Mouse (Mus musculus) cerebellum, postnatal 36 days (tissue): ENCODE results near the gene Dennd1b.
A peak's percentile ranks its signal among the peaks of the same experiment; 100 is the strongest.

Experiments
- DNase-seq, 2 experiments: peaks; one replicate each; pipeline ENCODE4 v3.0.0; 2021 to 2022; ENCODE audit warnings: mixed read lengths in 2 of 2

Dennd1b gene

GRCm38 (mm10) chr1:138963161-138963867, at the start of gene Dennd1b:
TSS of gene Dennd1b (plus strand) at chr1:138963435.
- DNase-seq = peak; percentile 68 to 69

DNA sequence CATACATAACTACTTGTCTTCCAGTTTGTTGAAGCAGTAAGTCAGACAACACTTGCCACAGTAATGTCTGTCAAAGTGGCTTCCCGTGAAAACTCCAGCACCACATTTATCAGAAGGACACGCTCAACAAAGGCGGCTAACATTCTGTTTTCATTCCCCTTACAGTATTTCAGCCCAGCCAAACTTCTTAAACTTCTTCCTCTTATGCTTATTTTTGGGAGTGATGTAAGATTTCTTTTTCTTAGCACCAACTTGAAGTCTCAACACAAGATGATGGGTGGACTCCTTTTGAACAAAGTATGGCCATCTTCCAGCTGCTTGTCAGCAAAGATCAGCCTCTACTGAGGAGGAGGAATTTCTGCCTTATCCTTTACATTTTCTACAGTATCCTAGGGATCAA, 47.6 kb upstream of the Dennd1b start:
- no peak for DNase-seq

GRCm38 (mm10) chr1:138919601-138920000, 43.6 kb upstream of the Dennd1b start:
- DNase-seq = no peak

DNA sequence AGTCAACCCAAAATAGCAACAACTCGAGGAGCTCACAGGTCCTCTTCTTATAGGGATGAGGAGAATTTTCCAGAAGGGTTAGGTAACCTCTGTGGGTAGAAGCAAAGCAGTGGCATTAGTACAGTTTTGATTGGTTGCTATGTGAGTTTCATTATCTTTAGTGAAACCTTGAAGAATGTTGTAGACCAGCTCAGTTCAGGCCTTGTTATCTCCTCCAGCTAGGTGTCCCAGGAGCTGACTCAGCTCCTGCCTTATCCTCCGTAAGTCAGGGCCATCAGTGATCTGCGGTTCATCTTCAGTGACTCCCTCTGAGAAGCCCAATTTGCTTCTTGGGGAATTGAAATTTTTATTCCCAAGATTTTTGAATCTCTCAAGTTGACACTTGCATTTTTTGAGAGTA, 43.2 kb upstream of the Dennd1b start:
- DNase-seq = no peak

- DNase-seq = no peak
These were observed 42.4 kb upstream of the Dennd1b start for GRCm38 (mm10) chr1:138920799-138921198.

GRCm38 (mm10) chr1:138922886-138923285, 40.3 kb upstream of the Dennd1b start:
- no peak for DNase-seq

- DNase-seq = no peak
These were observed 39.0 kb upstream of the Dennd1b start for GRCm38 (mm10) chr1:138924282-138924681.

DNA sequence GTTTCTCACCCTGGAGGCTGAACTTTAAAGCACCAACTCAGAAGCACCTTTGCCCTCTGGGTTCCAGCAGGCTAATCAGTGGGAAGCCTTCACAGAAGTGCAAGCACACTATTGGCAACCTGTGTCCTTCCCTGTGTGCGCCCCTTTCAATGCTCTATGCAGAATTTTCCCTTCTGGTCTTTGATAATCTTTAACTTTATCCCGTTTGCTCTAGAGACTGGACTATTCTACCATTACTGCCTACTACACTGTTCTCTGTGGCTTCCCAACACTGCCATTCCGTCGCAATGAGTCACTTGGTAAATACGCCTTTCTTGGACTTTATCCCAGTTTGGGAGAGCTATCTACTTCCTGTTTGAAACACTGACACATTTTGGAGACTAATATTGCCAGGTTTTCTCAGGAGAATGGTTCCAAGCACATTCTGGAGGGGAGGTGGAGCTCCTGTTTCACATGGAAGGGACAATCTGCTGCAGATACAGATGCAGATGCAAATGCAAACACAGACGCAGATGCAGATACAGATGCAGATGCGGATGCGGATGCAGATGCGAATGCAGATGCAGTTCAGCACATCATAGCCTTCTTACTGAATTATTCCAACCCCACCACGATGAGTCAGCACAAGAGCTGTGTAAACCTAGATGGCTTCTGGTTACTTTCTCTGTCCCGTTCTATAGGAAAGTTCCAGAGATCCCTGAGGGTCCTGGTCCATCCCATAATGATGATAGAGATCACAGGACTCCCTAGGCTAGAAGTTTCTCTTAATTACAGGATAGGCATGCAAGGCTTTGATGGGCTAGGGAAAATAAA, 34.4 kb upstream of the Dennd1b start:
- DNase-seq = no peak

DNA sequence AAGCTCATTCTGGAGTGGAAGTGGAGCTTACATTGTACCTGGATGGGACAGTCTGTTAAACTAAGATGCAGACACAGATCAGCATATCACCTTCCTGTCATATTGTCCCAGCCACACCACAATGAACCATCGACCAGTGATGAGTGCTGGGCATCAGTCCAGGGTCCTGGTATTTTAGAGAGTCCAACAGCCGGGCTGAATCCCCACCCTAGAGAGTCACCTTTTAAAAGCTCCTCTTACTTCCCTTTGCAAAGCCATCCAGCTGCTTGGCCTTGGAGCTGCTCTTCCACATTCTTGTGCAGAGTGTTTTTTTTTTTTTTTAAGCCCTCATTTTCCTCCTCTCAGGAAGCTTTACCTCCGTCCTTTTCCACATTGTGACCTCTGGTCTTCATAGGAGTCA, 33.2 kb upstream of the Dennd1b start:
- DNase-seq = no peak

DNA sequence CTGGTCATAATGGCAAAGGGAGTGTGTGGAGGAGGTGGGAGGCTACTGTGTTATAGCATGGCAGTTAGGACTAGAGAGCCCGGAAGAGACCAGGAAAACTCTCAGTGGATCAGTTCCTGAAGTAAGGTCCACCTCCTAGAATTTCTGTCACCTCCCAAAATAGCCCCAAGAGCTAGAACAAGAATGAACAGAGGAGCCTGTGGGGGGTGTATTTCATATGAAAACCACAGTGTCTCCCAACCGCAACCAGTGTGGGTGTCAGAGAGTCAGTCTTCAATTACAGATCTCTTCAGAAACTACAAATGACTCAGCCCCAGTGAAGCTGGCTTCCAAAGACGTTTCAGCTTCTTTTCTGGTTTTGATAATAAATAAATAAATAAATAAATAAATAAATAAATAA, 32.4 kb upstream of the Dennd1b start:
- DNase-seq = no peak

GRCm38 (mm10) chr1:138936169-138936568, 27.1 kb upstream of the Dennd1b start:
- DNase-seq = no peak

GRCm38 (mm10) chr1:138937686-138938370, 25.4 kb upstream of the Dennd1b start:
- DNase-seq = no peak

DNA sequence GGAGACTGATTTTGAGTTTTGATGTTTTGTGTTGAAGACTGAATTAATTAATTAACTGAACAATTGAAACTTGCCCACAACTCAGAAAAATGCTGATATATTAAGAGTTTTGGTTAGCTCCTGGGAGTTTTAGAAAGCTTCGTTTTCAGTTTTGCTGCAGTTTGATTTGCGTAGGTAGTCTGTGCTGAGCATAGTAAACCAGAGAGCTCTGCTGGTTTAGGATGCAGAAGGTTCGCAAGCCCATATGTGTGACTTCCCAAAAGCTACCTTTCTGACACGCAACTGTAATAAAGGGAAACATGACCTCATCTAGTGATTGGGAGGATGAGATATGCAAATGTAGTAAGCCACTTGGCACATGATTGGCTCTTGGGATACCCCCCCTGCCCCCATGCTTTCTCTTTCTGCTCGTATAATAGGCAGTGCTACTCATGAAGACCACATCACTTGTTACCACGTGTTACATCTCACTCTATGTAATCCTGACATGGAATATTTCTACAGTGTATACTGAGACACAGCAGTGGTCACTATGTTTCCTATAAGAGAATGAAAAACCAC, 23.6 kb upstream of the Dennd1b start:
- DNase-seq = no peak

DNA sequence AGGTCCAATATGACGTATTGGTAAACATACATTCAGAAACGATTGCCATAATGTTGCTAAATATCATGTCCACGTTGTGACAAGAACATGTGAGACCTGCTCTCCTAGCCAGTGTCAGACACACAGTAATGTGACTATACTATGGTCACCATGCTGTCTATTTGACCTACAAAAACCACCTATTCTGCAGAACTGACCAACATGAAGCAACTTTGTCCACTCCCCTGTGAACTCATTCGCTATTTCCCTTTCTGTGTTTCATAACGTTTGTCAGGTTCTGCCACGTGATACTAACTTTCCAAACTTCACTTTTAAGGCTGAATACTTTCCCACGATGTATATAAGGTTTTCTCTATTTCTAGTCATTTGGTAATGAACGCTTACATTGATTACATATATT, 22.8 kb upstream of the Dennd1b start:
- DNase-seq = no peak

- DNase-seq = no peak
These were observed 11.1 kb upstream of the Dennd1b start for GRCm38 (mm10) chr1:138952173-138952572.

DNA sequence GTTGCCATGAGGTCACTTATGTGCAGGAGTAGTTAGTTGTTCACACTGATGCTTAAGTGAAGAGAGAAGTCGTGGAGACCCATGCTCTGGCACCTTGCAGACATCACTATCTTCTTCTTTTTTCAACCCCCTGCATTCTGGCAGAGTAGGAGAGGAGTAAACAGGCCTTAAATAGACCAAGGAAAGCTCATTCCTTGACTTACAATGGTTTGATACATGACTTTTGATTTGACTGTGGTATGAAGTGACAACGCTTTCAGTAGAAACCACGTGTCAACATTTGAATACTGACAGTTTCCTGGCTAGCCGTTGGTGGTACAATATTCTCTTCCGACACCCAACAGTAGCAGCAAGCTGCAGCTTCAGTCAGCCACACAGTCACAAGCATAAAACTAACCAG, 8.3 kb upstream of the Dennd1b start:
- no peak for DNase-seq

DNA sequence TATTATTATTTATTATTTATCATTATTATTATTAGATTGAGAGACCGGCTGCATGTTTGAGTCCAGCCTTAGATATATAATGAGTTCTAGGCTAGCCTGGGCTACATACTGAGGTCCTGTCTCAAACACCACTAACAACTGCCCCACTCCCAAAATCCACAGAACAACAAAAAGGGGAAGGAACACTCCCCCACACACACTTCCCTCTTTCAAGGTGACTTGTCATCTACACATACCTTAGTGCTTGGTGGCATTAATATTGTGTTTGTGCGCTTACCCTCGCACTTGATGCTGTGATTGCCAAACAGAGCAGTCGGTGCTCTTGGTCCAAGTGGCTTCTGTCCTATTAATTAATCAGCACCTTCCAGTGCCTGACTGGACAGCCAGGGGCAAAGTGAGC, 7.8 kb upstream of the Dennd1b start:
- DNase-seq = no peak

DNA sequence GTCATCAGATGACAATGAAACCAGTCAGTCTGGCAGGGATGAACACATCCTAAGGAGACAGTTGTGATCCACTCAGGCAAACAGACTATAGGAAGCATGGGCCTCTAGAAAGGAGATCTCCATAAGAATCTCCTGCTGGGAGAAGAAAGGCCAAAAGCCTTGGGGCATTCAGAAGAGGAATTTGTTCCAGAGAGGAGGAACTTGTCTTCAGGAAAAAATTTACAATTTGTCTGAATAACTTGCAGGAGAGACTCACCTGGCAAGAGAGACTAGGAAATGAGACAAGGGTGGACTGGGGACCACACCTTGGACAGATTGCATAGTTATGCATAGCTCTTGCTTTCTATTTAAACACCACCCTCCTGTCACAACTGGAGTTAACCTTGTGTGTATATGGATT, 6.7 kb upstream of the Dennd1b start:
- no peak for DNase-seq

DNA sequence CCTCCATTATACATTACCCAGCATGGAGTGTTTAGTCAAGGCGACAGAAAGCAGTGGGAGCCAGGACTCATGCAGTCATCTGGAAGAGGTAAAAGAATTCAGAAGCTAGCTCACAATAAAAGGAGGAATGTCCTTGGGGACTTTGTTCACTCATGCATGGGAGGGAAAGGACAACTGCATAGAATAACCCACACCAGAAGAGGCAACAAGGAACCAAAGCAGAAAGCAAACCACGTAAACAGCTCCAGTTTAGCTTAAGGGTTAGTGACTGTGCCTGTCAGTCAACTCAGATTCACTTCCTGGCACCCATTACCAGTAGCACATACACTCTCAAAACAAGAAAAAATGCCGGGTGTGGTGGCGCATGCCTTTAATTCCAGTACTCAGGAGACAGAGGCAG, 6.1 kb upstream of the Dennd1b start:
- no peak for DNase-seq

DNA sequence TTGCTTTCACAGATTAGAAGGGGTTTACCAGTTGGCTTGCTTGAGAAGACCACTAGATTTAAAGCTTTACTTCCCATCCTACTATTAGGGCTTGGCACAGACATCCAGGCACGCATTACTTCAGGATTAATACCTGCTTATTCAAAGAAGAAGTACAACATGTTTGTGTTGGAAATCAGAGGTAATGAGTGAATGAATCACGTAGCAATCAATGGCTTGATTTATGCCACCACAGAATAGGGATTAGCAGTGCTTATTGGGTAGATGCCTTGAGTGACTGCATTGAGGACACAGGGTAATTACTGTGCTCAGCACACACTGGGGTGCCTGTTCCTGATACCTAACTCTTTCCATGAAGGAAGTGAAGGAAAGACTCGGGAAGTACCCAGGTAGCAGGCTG, 4.4 kb upstream of the Dennd1b start:
- no peak for DNase-seq

DNA sequence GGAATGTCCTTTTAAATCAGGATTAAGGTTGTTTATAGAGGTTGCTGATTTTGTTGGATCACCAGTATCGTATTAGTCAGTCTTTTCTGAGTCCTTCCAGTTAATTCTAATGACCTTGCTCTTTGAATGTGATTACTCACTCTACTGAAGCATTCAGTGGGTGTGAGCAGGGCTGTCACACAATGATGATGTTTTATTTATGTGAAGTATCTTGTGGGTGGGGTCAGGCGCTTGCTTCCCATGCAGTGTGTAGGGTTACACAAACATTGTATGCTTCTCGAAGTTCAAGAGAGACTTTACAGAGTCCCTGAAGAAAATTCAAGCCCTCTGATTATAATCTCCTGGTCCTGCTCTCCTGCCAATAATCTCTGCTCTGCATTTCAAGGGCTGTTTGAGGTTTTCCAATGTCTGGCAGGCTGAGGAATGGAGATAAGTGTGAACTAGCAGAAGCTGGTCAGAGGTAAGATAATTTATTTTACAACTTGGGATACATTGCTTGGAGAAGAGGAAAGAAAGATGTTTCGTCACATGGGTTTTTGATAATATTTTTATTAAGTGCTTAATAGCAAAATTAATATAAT, 3.2 kb upstream of the Dennd1b start:
- DNase-seq = no peak

GRCm38 (mm10) chr1:138962266-138963101, 751 bp upstream of the Dennd1b start:
- no peak for DNase-seq
